Mouse (Mus musculus) ES-Bruce4 (cell line): ENCODE data around the gene Dhx34.

Experiments
- CTCF ChIP-seq: IDR thresholded peaks from one replicate; pipeline ENCODE4 v1.8.1; 2011; ENCODE audit warnings: low read depth, low read length
- POLR2A ChIP-seq: IDR thresholded peaks from one replicate; pipeline ENCODE4 v1.8.1; 2011; ENCODE audit warnings: low read length; ENCODE audit not compliant: insufficient read depth

DNA sequence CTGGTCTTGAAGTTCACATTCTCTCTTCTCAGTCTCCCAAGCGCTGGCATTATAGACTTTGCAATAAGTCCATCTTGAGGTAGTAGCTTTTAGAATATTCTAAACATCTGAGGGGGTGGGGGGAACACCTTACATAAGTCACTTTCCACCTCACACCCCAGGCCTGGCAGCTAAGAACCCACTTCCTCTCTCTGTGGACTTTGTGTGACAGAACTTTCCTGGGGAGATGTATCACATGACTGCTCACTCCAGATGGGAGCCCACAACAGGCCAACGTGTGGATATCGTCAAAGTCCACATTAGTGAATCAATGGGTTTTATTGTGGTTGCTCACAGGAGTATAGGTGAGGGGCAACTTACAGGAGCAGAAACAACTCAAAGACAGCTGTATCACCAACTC is 28.1 kb downstream of the Dhx34 start:
- TF ChIP-seq CTCF = no peak
- TF ChIP-seq POLR2A = no peak
